Mouse (Mus musculus): ENCODE measurements around the gene Asb8.

Gene Asb8

DNA sequence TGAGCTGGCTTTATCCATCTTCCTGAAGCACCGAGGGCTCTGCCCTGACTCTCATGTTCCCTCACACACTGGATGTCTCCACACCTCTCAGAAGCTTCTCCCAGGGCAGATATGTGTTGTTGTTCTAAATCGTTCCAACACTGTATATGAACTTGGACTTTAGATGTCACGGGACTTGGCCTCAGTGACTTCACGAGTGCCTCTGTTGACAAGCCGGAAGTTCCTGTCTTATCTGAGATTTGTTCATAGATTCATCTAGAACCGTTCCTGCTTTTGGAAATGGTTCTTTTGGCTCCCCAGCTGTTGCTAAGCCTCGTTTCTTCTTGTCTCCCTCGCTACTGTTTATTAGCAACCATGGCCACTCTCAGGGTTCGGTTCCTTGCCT, 49.7 kb downstream of the Asb8 start:
- no peak for DNase-seq (ENCODE audit: low spot score)

DNA sequence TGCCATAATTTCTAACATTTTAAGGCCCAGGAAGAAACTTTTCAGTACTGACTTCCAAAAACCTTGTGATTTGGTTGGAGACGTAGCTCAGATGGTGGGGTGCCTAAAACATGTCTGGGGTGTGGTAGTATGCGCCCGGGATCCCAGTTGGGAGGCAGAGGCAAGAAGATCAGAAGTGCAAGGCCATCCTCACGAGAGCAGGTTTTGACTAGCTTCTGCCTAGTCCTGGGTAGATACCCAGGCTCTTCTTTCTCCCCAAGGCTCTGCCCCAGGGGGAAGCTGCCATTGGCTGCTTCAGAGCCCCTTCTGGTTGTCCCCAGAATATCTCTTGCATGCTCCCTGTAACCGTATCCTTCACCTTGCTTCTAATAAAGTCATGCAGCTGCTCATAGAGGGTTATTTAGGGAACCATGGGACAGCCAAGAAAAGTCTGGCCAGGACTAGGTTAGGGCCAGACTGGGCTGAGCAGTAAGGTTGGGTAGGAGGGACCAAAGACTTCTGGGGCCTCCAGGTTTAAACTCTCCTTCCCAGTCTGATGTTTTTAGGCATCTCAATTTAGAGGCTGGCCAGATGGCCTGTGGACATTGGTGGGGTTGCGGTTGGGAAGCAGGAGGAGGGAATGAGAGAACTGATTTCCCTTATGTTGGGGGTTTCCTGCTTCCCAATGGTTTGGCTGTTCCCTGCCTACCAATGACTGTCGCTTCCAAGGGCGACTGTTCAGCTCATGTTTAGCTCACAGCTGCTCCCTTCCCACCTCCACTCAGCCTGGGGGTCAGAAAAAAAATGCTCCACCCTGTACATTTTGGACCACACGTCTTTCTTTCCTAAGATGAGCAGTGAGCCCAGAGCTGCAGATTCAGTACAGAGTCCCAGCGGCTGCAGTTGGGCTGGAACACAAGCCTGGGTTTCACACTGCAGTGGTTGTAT, 50.3 kb downstream of the Asb8 start:
- DNase-seq (ENCODE audit: low spot score): no peak

DNA sequence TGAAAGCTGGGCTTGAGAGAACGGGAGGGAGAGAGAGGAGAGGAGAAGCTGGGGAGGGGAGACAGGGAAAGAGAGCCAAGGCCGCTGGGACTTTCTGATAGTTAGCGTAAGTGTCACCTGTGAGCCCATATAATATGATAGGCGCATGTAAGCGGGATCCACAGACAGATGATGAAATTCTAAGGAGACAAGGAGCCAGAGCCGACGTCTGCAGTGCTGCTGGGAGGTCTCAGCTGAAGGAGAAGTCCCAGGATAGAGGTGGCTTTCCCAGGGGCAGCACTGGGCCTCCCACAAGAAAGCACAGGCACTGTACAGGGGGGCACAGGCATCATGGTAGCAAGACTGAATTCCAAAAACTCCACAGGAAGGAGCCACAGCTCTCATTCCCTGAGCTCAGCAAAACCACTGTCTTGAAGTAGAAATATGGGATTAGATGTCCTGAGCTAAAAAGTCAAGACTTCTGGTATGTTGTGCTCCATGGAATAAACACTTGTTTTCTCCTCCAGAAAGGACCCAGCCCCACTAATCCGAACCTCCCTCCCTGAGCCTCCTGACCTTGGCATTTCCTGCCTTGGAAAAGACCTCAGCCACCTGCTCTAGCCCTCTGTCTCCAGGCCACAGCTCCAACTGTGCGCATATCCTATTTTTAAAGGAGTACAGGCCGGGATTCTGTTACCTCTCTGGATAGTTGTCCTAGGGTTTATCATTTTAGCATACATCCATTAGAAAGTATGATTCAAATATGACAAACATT, 51.1 kb downstream of the Asb8 start:
- DNase-seq (ENCODE audit: low spot score): no peak

DNA sequence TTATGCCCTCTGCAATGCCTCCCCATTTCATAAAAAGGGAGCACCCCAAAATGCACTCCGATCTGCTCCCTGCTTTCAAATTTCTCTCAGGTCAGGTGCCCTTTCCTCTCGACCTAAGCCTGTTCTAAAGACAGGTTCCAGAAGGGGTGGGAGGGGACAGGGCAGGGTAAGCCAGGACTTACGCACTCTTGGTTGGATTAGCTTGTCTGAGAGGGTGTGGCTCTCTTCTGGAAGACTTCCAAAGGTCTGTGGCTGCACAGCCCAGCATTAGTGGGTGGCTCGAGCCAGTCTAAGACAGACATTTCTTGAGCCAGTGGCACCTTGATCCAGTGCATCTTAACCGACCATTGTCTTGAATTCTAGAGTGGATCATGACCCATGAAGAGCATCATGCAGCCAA, 53.6 kb downstream of the Asb8 start:
- DNase-seq (ENCODE audit: low spot score): no peak

DNA sequence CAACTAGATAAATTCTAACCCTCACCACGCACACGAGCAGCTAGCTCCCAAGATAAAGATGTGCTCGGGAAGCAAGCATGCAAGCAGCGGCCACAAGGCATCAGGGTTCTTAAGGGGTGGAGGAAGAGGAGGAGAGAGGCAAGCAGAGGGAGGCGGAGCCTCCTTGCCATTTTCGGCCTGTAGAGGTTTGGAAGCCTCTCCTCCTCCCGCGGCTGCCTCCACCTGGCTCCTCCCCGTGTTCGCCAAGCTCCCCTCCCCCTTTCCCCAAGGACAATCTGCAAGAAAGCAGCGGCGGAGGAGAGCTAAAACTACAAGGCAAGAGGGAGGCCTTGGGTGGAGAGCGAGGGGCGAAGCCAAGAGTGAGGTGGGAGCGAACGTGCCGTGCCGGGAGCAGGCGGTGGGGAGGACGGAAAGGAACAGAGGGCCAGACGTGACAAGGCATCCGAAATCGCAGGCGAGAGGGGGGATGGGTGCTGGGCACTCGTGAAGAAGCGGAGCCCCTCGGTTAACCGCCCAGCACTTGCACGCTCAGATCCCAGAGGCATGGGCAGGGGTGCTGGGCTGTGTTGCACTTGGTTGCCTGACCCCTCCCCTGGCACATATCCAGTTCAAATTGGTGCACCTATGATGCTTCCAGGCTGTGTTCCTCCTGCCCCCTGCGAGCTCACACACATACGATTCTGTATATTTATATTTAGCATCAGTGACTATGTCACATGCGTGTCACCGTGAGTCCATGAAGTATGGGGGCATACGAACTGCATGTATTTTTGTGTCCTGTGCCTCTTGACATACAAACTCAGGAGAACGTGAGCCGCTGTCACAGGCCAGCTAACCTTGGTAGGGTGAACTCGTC, 56.9 kb downstream of the Asb8 start:
- DNase-seq (ENCODE audit: low spot score): peak; percentile 85

DNA sequence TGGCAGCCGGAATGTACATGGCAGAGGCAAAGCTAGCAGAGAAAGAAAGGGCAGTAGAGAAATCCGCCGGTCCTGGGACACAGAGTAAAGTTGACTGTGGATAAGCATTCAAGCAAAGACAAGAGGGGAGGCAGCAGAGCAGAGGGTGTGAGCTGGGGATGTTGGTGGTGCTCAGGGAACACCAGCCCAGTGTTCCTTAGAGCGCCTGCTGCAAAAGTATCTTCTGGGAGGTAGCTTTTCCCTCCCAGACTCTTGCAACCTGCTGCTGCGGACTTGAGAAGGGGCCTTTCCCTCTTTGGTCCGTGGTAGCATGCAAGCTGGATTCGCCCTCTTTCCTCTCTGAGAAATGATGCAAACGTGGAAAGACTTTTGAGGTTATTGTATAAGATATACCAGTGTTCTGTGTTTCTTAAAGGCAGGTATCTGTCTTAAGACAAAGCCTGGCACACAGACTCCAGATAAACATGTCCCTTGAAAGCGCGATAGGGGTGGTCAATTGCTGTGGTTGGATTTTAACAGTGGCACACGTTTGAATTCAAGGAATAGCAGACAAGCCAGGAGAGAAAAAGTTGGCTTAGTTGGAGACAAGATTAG, 57.6 kb downstream of the Asb8 start:
- no peak for DNase-seq (ENCODE audit: low spot score)

DNA sequence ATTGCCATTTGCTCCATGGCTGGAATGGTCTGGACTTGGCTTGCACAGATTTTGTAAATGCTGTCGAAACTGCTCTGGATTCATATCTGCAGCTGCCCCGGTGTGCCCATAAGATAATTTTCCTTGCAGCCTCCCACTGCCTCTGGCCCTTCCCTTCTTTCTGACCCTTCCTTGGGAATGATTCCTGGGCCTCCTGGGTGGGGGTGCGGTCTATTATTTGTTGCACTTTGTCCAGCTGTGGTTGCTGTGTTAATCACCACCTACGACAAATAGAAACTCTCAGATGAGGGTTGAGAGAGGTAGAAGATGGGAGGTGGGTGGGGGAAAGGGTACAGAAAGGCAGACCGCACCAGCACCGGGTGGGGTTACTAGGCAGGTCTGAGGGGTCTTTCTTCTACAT, 58.2 kb downstream of the Asb8 start:
- no peak for DNase-seq (ENCODE audit: low spot score)

DNA sequence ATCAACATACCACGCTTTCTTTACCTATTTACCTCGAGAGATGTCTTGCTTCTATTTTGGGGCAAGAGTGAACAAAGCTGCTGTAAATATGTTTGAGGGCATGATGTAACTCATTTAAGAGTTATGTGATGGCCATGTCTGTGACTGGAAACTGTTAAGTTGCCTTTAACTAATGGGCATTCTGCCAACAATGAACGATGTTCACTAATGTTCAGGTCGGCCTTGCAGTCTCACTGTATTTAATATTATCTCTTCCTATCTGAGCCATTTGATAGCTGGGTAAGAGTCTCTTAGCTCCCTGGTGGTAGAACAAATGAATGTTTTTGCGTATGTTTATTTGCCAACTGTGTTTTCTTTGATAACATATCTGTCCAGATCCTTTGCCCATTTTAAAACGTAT, 58.9 kb downstream of the Asb8 start:
- no peak for DNase-seq (ENCODE audit: low spot score)

DNA sequence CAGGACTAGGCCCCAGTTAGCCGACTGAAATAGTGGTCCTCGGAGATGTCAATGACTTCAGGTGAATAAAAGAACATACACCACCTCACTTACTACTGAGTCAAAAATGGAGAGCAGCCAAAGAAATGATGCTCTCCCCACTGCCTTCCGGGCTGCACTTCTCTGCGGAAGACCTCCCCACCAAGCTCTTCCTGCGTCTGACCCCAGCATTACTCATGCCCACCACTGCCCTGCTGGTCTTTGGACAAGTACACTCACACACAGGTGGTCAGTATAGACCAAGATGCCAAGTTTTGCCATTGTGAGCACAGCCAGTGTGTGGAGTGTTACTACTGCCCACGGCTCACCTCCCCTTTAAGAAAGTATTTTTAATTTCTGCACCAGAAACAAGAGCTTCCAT, 63.0 kb downstream of the Asb8 start:
- no peak for DNase-seq (ENCODE audit: low spot score)

DNA sequence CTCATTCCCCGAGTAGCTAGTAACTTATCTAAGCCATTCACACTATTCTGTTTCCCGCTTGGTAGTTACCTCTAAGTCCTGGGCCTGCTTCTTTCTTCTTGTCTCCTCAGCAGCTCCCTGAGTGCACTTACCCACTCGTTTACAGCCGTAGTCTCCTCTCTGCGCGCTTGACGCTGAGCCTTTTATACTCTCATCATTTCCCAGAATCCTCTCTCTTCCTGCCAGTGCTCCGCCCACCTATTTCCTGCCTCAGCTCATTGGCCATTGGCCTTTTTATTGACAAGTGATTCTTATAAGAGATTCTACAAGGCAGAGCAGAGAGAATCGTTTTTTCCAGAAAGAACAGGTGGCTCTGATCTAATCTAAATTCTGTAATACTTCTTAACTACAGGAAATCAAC, 66.9 kb downstream of the Asb8 start:
- DNase-seq (ENCODE audit: low spot score): no peak

DNA sequence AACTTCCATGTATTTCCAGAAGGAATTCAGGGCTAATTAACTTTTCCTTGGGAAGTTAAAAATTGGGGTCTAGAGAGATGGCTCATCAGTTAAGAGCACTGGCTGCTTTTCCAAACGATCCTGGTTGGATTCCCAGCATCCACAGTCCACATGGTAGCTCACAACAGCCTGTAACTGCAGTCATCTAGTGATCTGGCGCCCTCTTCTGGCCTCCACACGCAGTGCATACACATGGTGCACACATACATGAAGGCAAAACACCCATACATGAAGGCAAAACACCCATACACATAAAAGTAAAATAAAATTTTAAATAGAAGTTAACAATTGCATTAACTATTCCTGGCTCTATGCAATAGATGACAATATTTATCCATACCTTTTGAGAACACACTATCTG, 68.5 kb downstream of the Asb8 start:
- DNase-seq (ENCODE audit: low spot score): no peak

DNA sequence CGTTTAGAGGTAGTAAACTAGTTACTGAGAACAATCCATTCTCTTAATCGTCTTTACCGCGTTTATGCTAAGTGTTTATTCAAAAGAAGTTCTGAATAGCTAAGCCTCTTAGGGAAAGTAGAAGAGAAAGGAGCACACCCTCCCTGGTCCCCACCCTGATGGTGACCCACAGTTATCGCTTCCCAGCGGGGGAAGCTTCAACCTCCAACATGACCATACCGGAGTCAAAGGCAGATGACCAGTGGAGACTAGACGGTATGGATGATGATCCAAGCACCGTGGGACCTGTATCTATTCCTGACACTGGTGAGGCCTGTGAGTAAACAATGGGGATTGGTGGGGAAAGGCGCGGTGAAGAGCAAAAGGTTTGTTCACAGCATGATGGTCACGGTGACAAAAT, 70.5 kb downstream of the Asb8 start:
- DNase-seq (ENCODE audit: low spot score): no peak

DNA sequence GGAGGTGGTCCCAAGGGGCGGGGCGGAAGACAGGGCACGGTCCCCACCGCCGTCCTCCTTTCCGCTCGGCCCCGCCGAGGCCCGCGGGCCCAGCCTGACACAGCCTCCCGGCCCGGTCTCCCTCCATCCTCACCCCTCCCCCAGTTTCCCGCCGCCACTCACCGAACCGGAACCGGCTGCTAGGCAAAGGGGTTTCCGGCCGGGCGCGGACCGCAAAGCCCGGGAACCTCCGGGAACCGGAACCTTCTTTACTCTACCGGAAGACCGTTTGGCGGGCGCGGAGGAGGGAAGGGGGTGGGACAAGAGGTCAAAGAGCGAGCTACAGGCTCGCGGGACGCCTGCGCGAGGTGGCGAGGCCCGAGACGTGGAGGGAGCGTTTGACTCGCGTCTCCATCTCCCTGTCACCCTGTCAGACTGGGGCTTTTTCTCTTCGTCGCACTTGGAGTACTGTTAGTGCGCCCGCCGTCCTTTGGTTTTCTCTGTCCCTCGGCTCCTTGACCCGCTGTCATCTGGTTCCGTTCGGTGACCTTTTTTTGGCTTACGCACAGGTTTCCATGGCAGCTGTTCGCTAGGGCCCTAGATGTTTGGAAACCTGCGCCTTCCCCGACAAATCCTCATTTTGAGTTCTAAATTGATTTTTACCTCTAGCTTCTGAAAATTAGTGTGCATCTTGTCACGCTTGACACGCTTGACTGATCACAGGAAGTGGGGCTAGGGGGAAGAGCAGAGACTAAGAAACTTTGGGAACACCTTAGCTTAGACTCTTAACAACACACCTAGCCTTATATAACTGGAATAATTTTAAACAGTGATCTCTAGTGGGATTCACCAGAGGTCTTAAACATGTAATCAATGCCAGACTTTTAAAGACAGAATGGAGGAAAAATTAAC, 72.1 kb downstream of the Asb8 start, which contains the start of gene Senp1:
Gene Senp1 (minus strand): TSS at position 624 of the 891 bp plus-strand sequence.
- peak; percentile 88 for DNase-seq (ENCODE audit: low spot score)

DNA sequence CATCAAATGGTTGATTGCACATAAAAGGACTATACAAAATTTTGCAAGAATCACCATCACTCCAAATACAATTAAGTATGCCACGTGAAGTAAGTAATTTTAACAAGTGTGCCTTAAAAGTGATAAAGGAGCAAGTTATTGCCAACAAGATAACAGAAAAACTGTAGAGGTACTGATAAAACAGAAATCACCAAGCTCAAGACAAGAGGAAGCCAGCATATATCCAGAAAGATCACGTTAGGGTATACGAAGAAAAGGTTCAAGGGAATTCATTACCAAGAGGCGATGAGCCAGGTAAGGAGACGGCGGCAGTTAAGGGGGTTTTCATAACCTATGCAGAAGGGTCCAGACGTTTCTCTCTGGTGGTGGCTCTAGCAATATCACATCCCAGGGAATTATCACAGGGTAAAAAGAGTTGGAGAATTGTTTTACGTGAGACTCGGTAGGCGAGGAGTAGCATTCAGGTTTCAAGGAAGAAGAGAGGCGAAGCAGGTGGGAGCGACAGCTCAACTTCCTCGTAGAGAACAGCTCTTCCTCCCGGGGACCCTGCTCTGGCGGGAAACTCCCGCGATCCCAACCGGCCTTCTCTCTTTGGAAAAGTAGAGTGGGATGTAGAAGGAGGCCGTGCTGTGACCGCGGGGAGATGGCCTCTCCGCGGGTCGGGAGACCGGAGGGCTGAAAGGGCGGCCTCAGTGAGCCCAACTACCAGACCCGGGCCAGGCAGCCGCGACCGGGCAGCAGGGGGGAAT, 72.9 kb downstream of the Asb8 start, which contains the start of gene Pfkm:
Gene Pfkm (plus strand): TSS at position 218 of the 749 bp plus-strand sequence.
- no peak for DNase-seq (ENCODE audit: low spot score)

DNA sequence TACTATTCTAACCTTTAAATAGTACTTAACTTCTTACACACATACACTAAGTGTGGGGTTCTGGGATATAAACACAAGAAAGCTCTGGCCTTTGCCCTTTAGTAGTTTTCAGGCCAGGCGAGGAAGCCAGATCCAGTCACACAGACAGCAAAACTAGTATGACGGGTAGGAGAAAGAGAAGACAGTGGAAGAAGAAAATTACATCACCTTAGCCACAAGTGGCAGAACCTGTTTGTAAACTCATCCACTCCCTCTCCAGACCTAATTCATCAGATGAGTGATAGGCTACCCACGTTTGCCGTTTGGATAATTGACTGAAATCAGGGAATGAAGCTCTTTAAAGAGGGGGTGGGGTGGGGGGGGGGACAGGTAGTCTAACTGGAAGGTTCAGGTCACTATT, 73.6 kb downstream of the Asb8 start:
- DNase-seq (ENCODE audit: low spot score): no peak

DNA sequence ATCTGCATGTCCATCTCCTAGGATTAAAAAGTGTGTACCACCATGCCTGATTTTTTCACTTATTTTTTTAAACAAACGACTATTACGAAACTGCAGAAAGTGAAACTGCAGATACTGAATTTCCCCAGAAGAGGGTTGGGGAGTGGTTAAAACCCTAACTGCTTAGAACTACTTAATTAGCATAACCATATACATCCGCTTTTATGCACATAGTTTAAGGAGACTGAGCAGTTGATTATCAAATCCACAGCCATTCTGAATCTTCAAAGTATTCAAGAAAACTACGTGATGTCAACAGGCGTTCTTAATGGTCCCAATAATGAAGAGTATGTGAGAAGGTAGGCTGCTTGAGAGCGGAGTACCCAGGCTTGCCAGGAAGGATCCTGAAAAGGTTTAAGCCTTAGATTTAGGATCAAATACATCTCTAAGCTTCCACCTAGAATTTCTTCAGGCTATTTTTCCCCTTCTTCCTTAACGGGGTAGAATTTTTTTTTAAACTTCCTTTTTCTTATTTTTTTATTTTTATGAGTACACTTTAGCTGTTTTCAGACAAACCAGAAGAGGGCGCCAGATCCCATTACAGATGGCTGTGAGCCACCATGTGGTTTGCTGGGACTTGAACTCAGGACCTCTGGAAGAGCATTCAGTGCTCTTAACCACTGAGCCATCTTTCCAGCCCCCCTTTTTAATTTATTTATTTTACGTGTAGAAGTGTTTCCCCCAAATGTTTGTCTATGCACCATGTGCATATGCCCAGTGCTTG, 75.8 kb downstream of the Asb8 start:
- no peak for DNase-seq (ENCODE audit: low spot score)

DNA sequence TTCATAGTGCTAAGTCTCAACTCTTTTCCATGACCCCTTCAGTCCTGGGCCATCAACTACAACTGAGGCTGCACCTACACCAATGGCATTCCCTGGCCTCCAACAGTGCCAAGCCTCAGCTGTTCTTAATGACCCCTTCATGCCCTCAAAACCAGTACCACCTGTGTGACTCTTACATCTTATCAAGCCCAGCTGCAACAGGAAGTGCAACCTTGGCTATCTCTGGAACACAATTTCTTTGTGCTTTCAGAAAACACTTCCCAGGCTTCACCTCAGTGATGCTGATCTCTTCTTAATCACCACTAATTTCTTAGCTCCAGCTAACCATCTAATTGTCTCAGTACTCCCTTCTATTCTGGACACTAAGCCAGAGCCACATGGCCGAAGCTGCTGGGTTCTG, 76.5 kb downstream of the Asb8 start:
- DNase-seq (ENCODE audit: low spot score): no peak

All from ovary, postnatal 36 days (tissue).